Mouse (Mus musculus): ENCODE measurements at regions not wholly inside any gene's neighbourhood (a gene's known extent, or its start where the extent isn't known, plus 50 kb on each side); places are given as distances from the start of the nearest gene placed in this dataset.
"Not testable (repeated sequence)": the region's sequence is repeated elsewhere in the genome, so short reads cannot be mapped to it uniquely, and the experiment has no call there.

GRCm38 (mm10) chr8:78077122-78077521 is 136.0 kb upstream of the Ttc29 start:
- no peaks in the 10 kb centered on the region for H3K27me3 ChIP-seq
- no peak overlapping the region for H3K27ac ChIP-seq
- H3K9me3 ChIP-seq, result no peaks in the 10 kb centered on the region
- no peak overlapping the region for H3K4me3 ChIP-seq (replicated peaks)
- ATAC-seq (ENCODE audit: insufficient number of reproducible peaks, insufficient read depth, low FRiP score, low TSS enrichment, low read depth), result no peak
- no peak overlapping the region for H3K4me2 ChIP-seq
- WGBS, result 50% methylated on average over 4 of the region's 4 CpGs
- H3K4me1 ChIP-seq (replicated peaks), result peaks cover 23% of the 10 kb centered on the region
- no peak overlapping the region for H3K9ac ChIP-seq (replicated peaks)
- H3K36me3 ChIP-seq, result no peaks in the 10 kb centered on the region

- 60% methylated on average over 7 of the region's 7 CpGs for WGBS
- H3K27ac ChIP-seq; H3K4me1 ChIP-seq (replicated peaks); H3K4me2 ChIP-seq; H3K9ac ChIP-seq (replicated peaks); ATAC-seq (ENCODE audit: insufficient number of reproducible peaks, insufficient read depth, low FRiP score, low TSS enrichment, low read depth); H3K9me3 ChIP-seq; H3K4me3 ChIP-seq (replicated peaks); H3K36me3 ChIP-seq; H3K27me3 ChIP-seq: not testable (repeated sequence)
Observed at GRCm38 (mm10) chr8:78081395-78081794, 131.7 kb upstream of the Ttc29 start.

- 76% methylated on average over 2 of the region's 2 CpGs for WGBS
- ATAC-seq (ENCODE audit: insufficient number of reproducible peaks, insufficient read depth, low FRiP score, low TSS enrichment, low read depth), result no peak
- Histone ChIP-seq H3K4me3 (replicated peaks) (no peak overlapping the region), H3K9ac (replicated peaks) (no peak overlapping the region), H3K4me2 (no peak overlapping the region), H3K27ac (no peak overlapping the region), H3K27me3 (no peaks in the 10 kb centered on the region; the same call in 1 of the 2 replicates), H3K9me3 (0 out of 2 replicates have a peak, but pooled peaks cover 4% of the 10 kb centered on the region), H3K4me1 (replicated peaks) (no peaks in the 10 kb centered on the region), H3K36me3 (no peaks in the 10 kb centered on the region)
Observed at GRCm38 (mm10) chr8:78083012-78083411, 130.1 kb upstream of the Ttc29 start.

GRCm38 (mm10) chr8:78086361-78086760 is 126.7 kb upstream of the Ttc29 start:
- H3K9me3 ChIP-seq, result 0 out of 2 replicates have a peak, but pooled peaks cover 4% of the 10 kb centered on the region
- no peaks in the 10 kb centered on the region for H3K4me1 ChIP-seq (replicated peaks)
- H3K27me3 ChIP-seq, result peaks cover 5% of the 10 kb centered on the region; the same call in 1 of the 2 replicates
- 94% methylated on average over 3 of the region's 3 CpGs for WGBS
- H3K9ac ChIP-seq (replicated peaks), result no peak overlapping the region
- no peak overlapping the region for H3K4me2 ChIP-seq
- no peak for ATAC-seq (ENCODE audit: insufficient number of reproducible peaks, insufficient read depth, low FRiP score, low TSS enrichment, low read depth)
- H3K27ac ChIP-seq, result no peak overlapping the region
- no peaks in the 10 kb centered on the region for H3K36me3 ChIP-seq
- H3K4me3 ChIP-seq (replicated peaks), result no peak overlapping the region

GRCm38 (mm10) chr8:78090382-78091122 is 122.5 kb upstream of the Ttc29 start:
- Histone ChIP-seq H3K4me2 (no peak overlapping the region), H3K27me3 (peaks cover 5% of the 10 kb centered on the region; the same call in 1 of the 2 replicates), H3K4me1 (replicated peaks) (peaks cover 19% of the 10 kb centered on the region), H3K9ac (replicated peaks) (no peak overlapping the region), H3K9me3 (0 out of 2 replicates have a peak, but pooled peaks cover 4% of the 10 kb centered on the region), H3K4me3 (replicated peaks) (no peak overlapping the region), H3K27ac (no peak overlapping the region), H3K36me3 (no peaks in the 10 kb centered on the region)
- ATAC-seq (ENCODE audit: insufficient number of reproducible peaks, insufficient read depth, low FRiP score, low TSS enrichment, low read depth), result no peak
- WGBS, result 86% methylated on average over 9 of the region's 9 CpGs

- H3K27me3 ChIP-seq, result no peaks in the 10 kb centered on the region; the same call in 1 of the 2 replicates
- no peak overlapping the region for H3K4me2 ChIP-seq
- no peak for ATAC-seq (ENCODE audit: insufficient number of reproducible peaks, insufficient read depth, low FRiP score, low TSS enrichment, low read depth)
- no peak overlapping the region for H3K4me3 ChIP-seq (replicated peaks)
- WGBS, result 64% methylated on average over 5 of the region's 5 CpGs
- H3K27ac ChIP-seq, result no peak overlapping the region
- H3K36me3 ChIP-seq, result no peaks in the 10 kb centered on the region
- H3K9me3 ChIP-seq, result no peaks in the 10 kb centered on the region
- H3K4me1 ChIP-seq (replicated peaks), result peaks cover 21% of the 10 kb centered on the region
- no peak overlapping the region for H3K9ac ChIP-seq (replicated peaks)
Observed at GRCm38 (mm10) chr8:78096383-78096782, 116.7 kb upstream of the Ttc29 start.

- H3K27ac ChIP-seq, result no peak overlapping the region
- no peaks in the 10 kb centered on the region for H3K9me3 ChIP-seq
- no peaks in the 10 kb centered on the region; the same call in 1 of the 2 replicates for H3K27me3 ChIP-seq
- H3K9ac ChIP-seq (replicated peaks), result no peak overlapping the region
- H3K4me1 ChIP-seq (replicated peaks), result peaks cover 18% of the 10 kb centered on the region
- H3K4me3 ChIP-seq (replicated peaks), result no peak overlapping the region
- no peak for ATAC-seq (ENCODE audit: insufficient number of reproducible peaks, insufficient read depth, low FRiP score, low TSS enrichment, low read depth)
- 36% methylated on average over 6 of the region's 6 CpGs for WGBS
- no peak overlapping the region for H3K4me2 ChIP-seq
- H3K36me3 ChIP-seq, result no peaks in the 10 kb centered on the region
Observed at GRCm38 (mm10) chr8:78098191-78098745, 114.8 kb upstream of the Ttc29 start.

GRCm38 (mm10) chr8:78099091-78099490 is 114.0 kb upstream of the Ttc29 start:
- no peak for ATAC-seq (ENCODE audit: insufficient number of reproducible peaks, insufficient read depth, low FRiP score, low TSS enrichment, low read depth)
- H3K9me3 ChIP-seq, result no peaks in the 10 kb centered on the region
- 65% methylated on average over 3 of the region's 3 CpGs for WGBS
- no peak overlapping the region for H3K4me3 ChIP-seq (replicated peaks)
- no peak overlapping the region for H3K9ac ChIP-seq (replicated peaks)
- H3K27me3 ChIP-seq, result no peaks in the 10 kb centered on the region; the same call in 1 of the 2 replicates
- no peaks in the 10 kb centered on the region for H3K36me3 ChIP-seq
- no peak overlapping the region for H3K27ac ChIP-seq
- H3K4me1 ChIP-seq (replicated peaks), result peaks cover 10% of the 10 kb centered on the region; the same call in 1 of the 2 replicates
- no peak overlapping the region for H3K4me2 ChIP-seq

- no peak overlapping the region for H3K4me3 ChIP-seq (replicated peaks)
- ATAC-seq (ENCODE audit: insufficient number of reproducible peaks, insufficient read depth, low FRiP score, low TSS enrichment, low read depth), result no peak
- H3K27me3 ChIP-seq, result no peaks in the 10 kb centered on the region; the same call in 1 of the 2 replicates
- H3K9me3 ChIP-seq, result no peaks in the 10 kb centered on the region
- H3K27ac ChIP-seq, result no peak overlapping the region
- no peak overlapping the region for H3K9ac ChIP-seq (replicated peaks)
- H3K36me3 ChIP-seq, result no peaks in the 10 kb centered on the region
- no peaks in the 10 kb centered on the region for H3K4me1 ChIP-seq (replicated peaks)
- 46% methylated on average over 7 of the region's 7 CpGs for WGBS
- H3K4me2 ChIP-seq, result no peak overlapping the region
Observed at GRCm38 (mm10) chr8:78107339-78107738, 105.8 kb upstream of the Ttc29 start.

GRCm38 (mm10) chr8:78110003-78110649 is 103.0 kb upstream of the Ttc29 start:
- H3K9ac ChIP-seq (replicated peaks), result no peak overlapping the region
- 86% methylated on average over 3 of the region's 3 CpGs for WGBS
- H3K9me3 ChIP-seq, result no peaks in the 10 kb centered on the region
- H3K36me3 ChIP-seq, result no peaks in the 10 kb centered on the region
- H3K27me3 ChIP-seq, result peaks cover 3% of the 10 kb centered on the region; the same call in 1 of the 2 replicates
- no peaks in the 10 kb centered on the region for H3K4me1 ChIP-seq (replicated peaks)
- no peak for ATAC-seq (ENCODE audit: insufficient number of reproducible peaks, insufficient read depth, low FRiP score, low TSS enrichment, low read depth)
- H3K27ac ChIP-seq, result no peak overlapping the region
- H3K4me3 ChIP-seq (replicated peaks), result no peak overlapping the region
- H3K4me2 ChIP-seq, result no peak overlapping the region

GRCm38 (mm10) chr8:78113105-78113504 is 100.0 kb upstream of the Ttc29 start:
- Histone ChIP-seq H3K9me3 (no peaks in the 10 kb centered on the region), H3K4me3 (replicated peaks) (no peak overlapping the region), H3K27ac (no peak overlapping the region), H3K36me3 (no peaks in the 10 kb centered on the region), H3K9ac (replicated peaks) (no peak overlapping the region), H3K27me3 (peaks cover 3% of the 10 kb centered on the region; the same call in 1 of the 2 replicates), H3K4me2 (no peak overlapping the region), H3K4me1 (replicated peaks) (no peaks in the 10 kb centered on the region)
- 48% methylated on average over 12 of the region's 12 CpGs for WGBS
- no peak for ATAC-seq (ENCODE audit: insufficient number of reproducible peaks, insufficient read depth, low FRiP score, low TSS enrichment, low read depth)
